ENCODE assay signal across 9 mouse cellular contexts in genomic region chr17:8305801-8306200, GRCm38 (mm10). TPM values are rescaled to one million over a fixed set of nuclear protein-coding genes. Genes with fewer than 3 reads are reported as not detected.
DNase-seq lines count a peak whose midpoint lies in the region; ATAC-seq and TF ChIP-seq lines count a peak whose summit lies in the region.
"Had no signal": no experiment of that assay in that cellular context is flagged by ENCODE, and none has a peak within 500 bp of the region (broad histone marks: within the 10 kb centered on the region; RNA-seq: fewer than 3 reads in every experiment).

No protein-coding gene starts in this region.

- TF ChIP-seq POLR2A in lung, adult 2 months (IDR thresholded peaks at IDR 0.05; ENCODE audit: borderline replicate concordance, extremely low read depth, low read depth, low read length), result no peak

- intact Hi-C loops in gastrocnemius, adult 2 months (cut with DNase I), result no loop called here
- intact Hi-C loops in left cerebral cortex, postnatal 25 days (cut with DNase I), result no loop called here

- H3K27ac ChIP-seq in gastrocnemius, adult 2 months, result no peak overlapping the region
- H3K27ac ChIP-seq in forebrain, embryonic 10.5 days, result no peak overlapping the region

- peak; percentile 35; the same call in 1 of the 2 replicates for TF ChIP-seq CTCF in gastrocnemius, adult 2 months (IDR thresholded peaks at IDR 0.05)
- TF ChIP-seq CTCF in lung, adult 2 months (IDR thresholded peaks at IDR 0.05; ENCODE audit: insufficient read depth, low read length), result peak; percentile 41; the same call in 1 of the 2 replicates

- 32% methylated on average over 3 of the region's 3 CpGs for WGBS in lung, adult 2 months
- 24% methylated on average over 3 of the region's 3 CpGs for WGBS in forebrain, embryonic 10.5 days

- no peaks in the 10 kb centered on the region for H3K27me3 ChIP-seq in forebrain, embryonic 10.5 days (ENCODE audit: poor library complexity, severe bottlenecking)

- H3K4me3 ChIP-seq in gastrocnemius, adult 2 months, result no peak overlapping the region
- H3K4me3 ChIP-seq in lung, adult 2 months (replicated peaks; ENCODE audit: extremely low read depth, low read depth, low read length), result no peak overlapping the region
- no peak overlapping the region for H3K4me3 ChIP-seq in forebrain, embryonic 10.5 days
- H3K4me3 ChIP-seq: erythroblast, embryonic 14.5 days had no signal

- ATAC-seq in megakaryocyte, adult 5-6 weeks (ENCODE audit: poor library complexity, severe bottlenecking), result 0 out of 2 replicates have a peak, but pooled peaks have one; percentile 26

- H3K4me1 ChIP-seq in lung, adult 2 months (ENCODE audit: control insufficient read depth, insufficient read depth, low read length), result peaks cover 2% of the 10 kb centered on the region; the same call in 1 of the 2 replicates
- H3K4me1 ChIP-seq in forebrain, embryonic 10.5 days, result peaks cover 8% of the 10 kb centered on the region; the same call in 1 of the 2 replicates

- no peaks in the 10 kb centered on the region for H3K9me3 ChIP-seq in forebrain, embryonic 10.5 days

- H3K36me3 ChIP-seq in forebrain, embryonic 10.5 days (replicated peaks), result no peaks in the 10 kb centered on the region

- DNase-seq in gastrocnemius, adult 2 months, result no peak
- no peak for DNase-seq in gastrocnemius, postnatal 4 days (ENCODE audit: low spot score in 2 of 2)
- no peak for DNase-seq in lung, adult 2 months
- no peak for DNase-seq in lung, adult 18-20 months
- DNase-seq in NIH3T3 (ENCODE audit: low read depth), result peak; percentile 48
- DNase-seq in forebrain, embryonic 10.5 days (ENCODE audit: extremely low spot score, low spot score), result no peak
- DNase-seq in left cerebral cortex, postnatal 25 days (ENCODE audit: low spot score in 2 of 2), result no peak

RNA-seq across cellular contexts. Expression of gene Sft2d1, which starts 5.1 kb away (rescaled TPM):
- total RNA-seq in gastrocnemius, adult 2 months (2021), result 1 to 10 TPM; 4.9 to 9.6 TPM
- 10 to 100 TPM; 25.0 to 29.1 TPM for total RNA-seq in gastrocnemius, postnatal 4 days (2021)
- polyA plus RNA-seq in lung, adult 2 months (2012; rRNA removed), result 74.2 and 78.1 TPM in 2 replicates
- 249 and 340 TPM in 2 replicates for total RNA-seq in megakaryocyte, adult 5-6 weeks (2015)
- total RNA-seq in megakaryocyte, adult 5-6 weeks (2017), result 60.2 and 62.4 TPM in 2 replicates
- 58.6 and 62.9 TPM in 2 replicates for polyA plus RNA-seq in forebrain, embryonic 10.5 days (2016; fragmentation: Nextera tagmentation; extraction: Ambion mirVana)
- total RNA-seq in left cerebral cortex, postnatal 25 days (2021), result 10 to 100 TPM; 57.1 to 64.1 TPM

RNA-seq across cellular contexts. Expression of gene Mpc1, which starts 23.1 kb away (rescaled TPM):
- 100 to 1,000 TPM; 440 to 533 TPM for total RNA-seq in gastrocnemius, adult 2 months (2021)
- 100 to 1,000 TPM; 157 to 162 TPM for total RNA-seq in gastrocnemius, postnatal 4 days (2021)
- 68.3 and 103 TPM in 2 replicates for polyA plus RNA-seq in lung, adult 2 months (2012; rRNA removed)
- 198 and 227 TPM in 2 replicates for total RNA-seq in megakaryocyte, adult 5-6 weeks (2015)
- total RNA-seq in megakaryocyte, adult 5-6 weeks (2017), result 109 and 143 TPM in 2 replicates
- 61.7 and 71.1 TPM in 2 replicates for polyA plus RNA-seq in forebrain, embryonic 10.5 days (2016; fragmentation: Nextera tagmentation; extraction: Ambion mirVana)
- total RNA-seq in left cerebral cortex, postnatal 25 days (2021), result 100 to 1,000 TPM; 183 to 190 TPM

RNA-seq across cellular contexts. Expression of gene Prr18, which starts 31.5 kb away (rescaled TPM):
- total RNA-seq in gastrocnemius, adult 2 months (2021), result under 1 TPM; 0.08 TPM
- total RNA-seq in gastrocnemius, postnatal 4 days (2021), result under 1 TPM; 0.12 to 0.18 TPM
- 14.4 and 16.1 TPM in 2 replicates for polyA plus RNA-seq in lung, adult 2 months (2012; rRNA removed)
- total RNA-seq in megakaryocyte, adult 5-6 weeks (2015), result 0.04 and 0.16 TPM in 2 replicates
- 0.04 and 0.20 TPM in 2 replicates for total RNA-seq in megakaryocyte, adult 5-6 weeks (2017)
- 0.19 and 0.30 TPM in 2 replicates for polyA plus RNA-seq in forebrain, embryonic 10.5 days (2016; fragmentation: Nextera tagmentation; extraction: Ambion mirVana)
- 10 to 100 TPM; 12.2 to 15.7 TPM for total RNA-seq in left cerebral cortex, postnatal 25 days (2021)

RNA-seq across cellular contexts. Expression of gene T2, which starts 50.0 kb away (rescaled TPM):
- total RNA-seq in gastrocnemius, adult 2 months (2021), result not detected
- not detected for total RNA-seq in gastrocnemius, postnatal 4 days (2021)
- 3.5 and 3.7 TPM in 2 replicates for polyA plus RNA-seq in lung, adult 2 months (2012; rRNA removed)
- total RNA-seq in megakaryocyte, adult 5-6 weeks (2015), result not detected in 2 replicates
- total RNA-seq in megakaryocyte, adult 5-6 weeks (2017), result 0.59 TPM in 1 of 2 replicates, not detected in the other
- polyA plus RNA-seq in forebrain, embryonic 10.5 days (2016; fragmentation: Nextera tagmentation; extraction: Ambion mirVana), result 0.35 and 0.66 TPM in 2 replicates
- total RNA-seq in left cerebral cortex, postnatal 25 days (2021), result under 1 TPM; 0.41 to 0.55 TPM
- polyA plus RNA-seq: erythroblast, embryonic 14.5 days had no signal

Comparison
In these comparisons a context has a peak if more than half of its experiments do, and no peak if none do; other contexts are left out.
1. RNA of gene Prr18, which starts 31.5 kb away (total RNA-seq): 12.2 to 15.7 TPM in left cerebral cortex, postnatal 25 days; 0.12 to 0.18 TPM in gastrocnemius, postnatal 4 days, 0.08 TPM in gastrocnemius, adult 2 months and 0.04 to 0.20 TPM in megakaryocyte, adult 5-6 weeks; every median in the first group is over 10 times any median in the second.